Mouse (Mus musculus) lung, adult 2 months (tissue): ENCODE data around the gene Chd9.

Experiments
- CTCF ChIP-seq: fragments of 200-500 bp; IDR thresholded peaks from 2 replicates; pipeline ENCODE4 v1.5.1; 2011; ENCODE audit warnings: mild to moderate bottlenecking, low read length, control low read depth; ENCODE audit not compliant: insufficient read depth
- POLR2A ChIP-seq: fragments of 200-500 bp; IDR thresholded peaks from 2 replicates; pipeline ENCODE4 v1.6.1; 2011; ENCODE audit warnings: low read depth, mild to moderate bottlenecking, control low read depth, low read length, borderline replicate concordance; ENCODE audit errors: extremely low read depth

- TF ChIP-seq CTCF (no peak), POLR2A (no peak)
These were observed 66.2 kb downstream of the Chd9 start for GRCm38 (mm10) chr8:90894231-90894914.
